Mouse (Mus musculus): ENCODE measurements at regions not wholly inside any gene's neighbourhood (a gene's known extent, or its start where the extent isn't known, plus 50 kb on each side); places are given as distances from the start of the nearest gene placed in this dataset.

DNA sequence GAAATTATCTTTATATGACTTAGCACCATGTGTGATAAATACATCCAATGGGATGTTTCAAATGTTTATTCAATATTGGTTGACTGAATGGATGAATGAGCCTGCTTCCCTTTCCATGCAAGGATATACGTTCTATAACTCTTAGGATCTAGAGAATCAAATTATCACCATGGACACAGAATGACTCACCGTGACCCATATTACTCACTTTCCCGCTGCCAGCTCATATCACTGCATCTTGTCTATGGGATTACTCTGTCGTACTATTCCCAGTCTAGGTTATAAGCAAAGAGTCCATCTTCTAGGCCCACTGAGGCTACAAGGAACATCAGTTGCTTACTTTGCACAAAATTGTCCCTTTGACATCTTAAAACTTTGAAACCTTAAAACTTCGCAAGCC, 141.0 kb upstream of the Thbs1 start:
- no peaks in the 10 kb centered on the region for H3K36me3 ChIP-seq
- 87% methylated on average over 5 of the region's 5 CpGs for WGBS
- no peaks in the 10 kb centered on the region for H3K9me3 ChIP-seq
- no peak for ATAC-seq (ENCODE audit: insufficient read depth, low FRiP score, low read depth)
- no peak overlapping the region for H3K9ac ChIP-seq
- no peak overlapping the region for H3K4me2 ChIP-seq
- H3K4me1 ChIP-seq, result no peaks in the 10 kb centered on the region
- no peak overlapping the region for H3K4me3 ChIP-seq (replicated peaks)
- no peaks in the 10 kb centered on the region for H3K27me3 ChIP-seq (replicated peaks)
- H3K27ac ChIP-seq, result no peak overlapping the region

DNA sequence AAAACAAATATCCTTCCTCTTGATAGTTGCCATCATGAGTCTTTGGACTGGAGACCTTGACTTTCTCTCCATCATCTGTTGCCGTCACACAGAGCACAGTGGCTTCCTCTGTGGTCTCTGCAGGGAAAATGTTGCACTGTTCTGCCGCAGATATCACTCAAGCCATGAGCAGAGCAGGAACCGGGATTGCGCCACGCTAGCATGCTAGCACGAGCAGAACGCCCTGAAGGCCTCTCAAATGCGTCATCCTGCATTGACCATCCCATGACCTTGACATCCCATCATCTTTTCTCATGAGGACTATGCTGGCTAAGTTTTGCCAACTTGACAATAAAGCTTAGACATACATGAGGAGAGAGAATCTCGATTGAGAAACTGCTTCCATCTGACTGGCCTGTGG, 134.6 kb upstream of the Thbs1 start:
- Histone ChIP-seq H3K9me3 (no peaks in the 10 kb centered on the region), H3K4me3 (replicated peaks) (no peak overlapping the region), H3K36me3 (no peaks in the 10 kb centered on the region), H3K27ac (no peak overlapping the region), H3K27me3 (replicated peaks) (no peaks in the 10 kb centered on the region), H3K4me1 (no peaks in the 10 kb centered on the region), H3K9ac (no peak overlapping the region), H3K4me2 (no peak overlapping the region)
- WGBS, result 85% methylated on average over 9 of the region's 9 CpGs
- no peak for ATAC-seq (ENCODE audit: insufficient read depth, low FRiP score, low read depth)

DNA sequence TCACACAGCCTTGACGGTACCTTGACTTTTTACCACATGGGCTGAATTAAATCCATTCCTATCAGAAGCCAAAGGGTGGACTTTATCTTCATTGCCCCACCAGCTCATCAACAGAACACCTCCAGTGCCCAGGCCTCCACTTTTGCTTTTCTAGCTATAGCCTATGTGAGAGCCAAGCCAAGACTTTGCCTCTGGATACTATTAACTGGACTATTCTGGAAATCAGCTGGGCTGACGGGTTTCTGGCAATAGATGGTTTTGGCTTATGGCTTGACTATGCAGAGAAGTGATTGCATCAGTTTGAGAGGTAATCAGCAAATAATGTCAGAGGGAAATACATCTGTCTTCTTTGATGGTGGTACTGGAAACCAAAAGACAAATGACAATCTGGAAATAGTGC, 130.8 kb upstream of the Thbs1 start:
- Histone ChIP-seq H3K27me3 (replicated peaks) (no peaks in the 10 kb centered on the region), H3K4me2 (no peak overlapping the region), H3K9me3 (no peaks in the 10 kb centered on the region), H3K9ac (no peak overlapping the region), H3K36me3 (no peaks in the 10 kb centered on the region), H3K4me1 (no peaks in the 10 kb centered on the region), H3K27ac (no peak overlapping the region), H3K4me3 (replicated peaks) (no peak overlapping the region)
- 86% methylated on average over 2 of the region's 2 CpGs for WGBS
- ATAC-seq (ENCODE audit: insufficient read depth, low FRiP score, low read depth), result no peak

DNA sequence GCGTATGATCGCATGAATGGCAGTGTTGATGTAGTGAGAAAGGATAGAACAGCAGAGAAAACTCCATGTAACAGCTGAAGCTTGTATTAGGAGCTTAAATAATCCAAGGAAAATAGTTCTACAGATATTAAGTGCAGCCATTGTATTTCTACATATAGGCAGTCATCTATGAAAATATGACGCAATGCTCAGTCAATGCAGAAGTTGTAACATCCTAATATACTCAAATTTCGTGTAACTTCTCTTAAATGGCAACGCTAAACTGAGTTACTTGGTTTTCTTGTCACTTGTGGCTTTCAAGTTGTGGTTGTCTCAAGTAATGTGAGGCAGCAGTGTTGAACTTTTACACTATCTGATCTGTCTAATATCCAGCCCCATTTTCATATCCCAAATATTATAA, 127.1 kb upstream of the Thbs1 start:
- Histone ChIP-seq H3K27ac (no peak overlapping the region), H3K9ac (no peak overlapping the region), H3K4me1 (0 out of 2 replicates have a peak, but pooled peaks cover 2% of the 10 kb centered on the region), H3K27me3 (replicated peaks) (no peaks in the 10 kb centered on the region), H3K36me3 (no peaks in the 10 kb centered on the region), H3K4me2 (no peak overlapping the region), H3K9me3 (no peaks in the 10 kb centered on the region), H3K4me3 (replicated peaks) (no peak overlapping the region)
- ATAC-seq (ENCODE audit: insufficient read depth, low FRiP score, low read depth), result no peak
- 87% methylated on average over 5 of the region's 5 CpGs for WGBS

DNA sequence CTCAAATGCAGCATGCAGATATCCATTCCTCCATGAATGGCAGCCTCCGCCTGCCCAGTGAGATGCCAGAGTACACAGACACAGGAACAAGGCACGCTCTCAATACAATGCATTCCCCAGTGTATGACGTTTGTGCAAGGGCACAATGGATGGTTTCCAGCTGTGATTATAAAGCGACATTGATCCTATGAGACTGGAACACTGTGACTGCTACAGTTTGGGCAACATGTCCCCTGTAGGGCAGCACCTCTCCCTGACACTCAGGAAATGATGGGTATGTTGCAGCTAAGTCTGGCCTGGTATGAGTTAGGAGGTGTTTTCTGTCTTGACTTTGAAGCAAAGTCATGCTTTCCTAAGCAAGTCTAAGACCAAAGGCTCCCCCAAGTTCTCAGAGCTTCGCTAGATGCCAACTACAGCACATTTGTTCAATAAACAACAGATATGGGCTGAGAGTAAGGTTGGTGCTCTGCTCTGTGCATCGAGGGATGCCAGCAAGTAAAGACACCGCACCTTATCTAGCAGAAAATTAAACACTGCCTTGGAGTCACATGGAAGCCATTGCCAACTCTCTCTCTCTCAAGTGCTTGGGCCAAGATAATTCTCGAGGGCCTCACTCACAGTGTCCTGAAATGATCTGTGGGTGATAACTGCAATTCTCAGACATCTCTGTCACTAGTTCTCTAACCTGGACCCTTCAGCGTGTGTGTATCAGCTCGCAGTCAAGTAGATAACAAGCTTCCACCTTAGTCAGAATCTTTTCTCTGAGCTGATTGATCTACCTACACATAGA, 124.1 kb upstream of the Thbs1 start:
- ATAC-seq (ENCODE audit: insufficient read depth, low FRiP score, low read depth), result no peak

DNA sequence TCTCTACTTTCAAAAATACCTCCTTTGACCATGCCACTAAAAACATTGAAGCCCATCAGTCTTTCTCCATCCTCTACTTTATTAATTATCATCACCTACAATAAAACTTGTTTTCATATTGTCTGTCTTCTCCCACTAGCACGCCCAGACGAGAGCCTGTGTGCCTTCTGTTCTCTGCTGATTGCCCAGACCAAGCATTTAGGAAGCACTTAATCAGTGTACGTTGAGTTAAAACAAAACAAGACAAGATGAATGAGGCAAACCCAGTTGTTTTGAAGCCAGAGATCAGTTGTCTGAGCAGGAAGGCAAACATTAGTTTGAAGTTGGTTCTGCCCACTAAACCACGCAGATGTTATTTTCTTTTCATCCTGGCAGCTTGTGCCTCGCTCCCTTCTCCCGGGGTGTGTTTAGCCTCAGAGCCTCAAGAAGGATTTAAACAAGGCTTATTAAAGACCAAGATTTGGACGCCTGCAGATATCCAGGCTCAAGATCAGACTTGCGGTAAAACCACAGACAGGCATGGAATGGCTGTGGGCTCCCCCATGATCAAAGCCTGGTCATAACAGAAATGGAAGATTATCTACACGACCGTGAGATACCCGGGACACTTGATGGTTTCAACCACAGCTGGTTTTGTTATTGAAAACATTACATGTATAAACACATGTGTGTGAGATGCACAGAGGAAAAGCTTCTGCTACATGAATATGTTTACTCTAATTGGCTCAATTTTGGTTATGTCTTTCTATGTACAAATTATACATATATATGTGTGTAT, 123.1 kb upstream of the Thbs1 start:
- Histone ChIP-seq H3K4me2 (no peak overlapping the region), H3K27ac (peak overlapping the region; percentile 22; the same call in 1 of the 2 replicates), H3K27me3 (replicated peaks) (no peaks in the 10 kb centered on the region), H3K4me3 (replicated peaks) (no peak overlapping the region), H3K36me3 (no peaks in the 10 kb centered on the region), H3K4me1 (0 out of 2 replicates have a peak, but pooled peaks cover 2% of the 10 kb centered on the region), H3K9me3 (no peaks in the 10 kb centered on the region), H3K9ac (no peak overlapping the region)
- 24% methylated on average over 11 of the region's 11 CpGs for WGBS
- no peak for ATAC-seq (ENCODE audit: insufficient read depth, low FRiP score, low read depth)

More for the DNA sequence above, 124.1 kb upstream of the Thbs1 start:
- WGBS, result 67% methylated on average over 10 of the region's 10 CpGs
- Histone ChIP-seq H3K9me3 (no peaks in the 10 kb centered on the region), H3K27ac (no peak overlapping the region), H3K9ac (no peak overlapping the region), H3K36me3 (no peaks in the 10 kb centered on the region), H3K4me2 (no peak overlapping the region), H3K4me3 (replicated peaks) (no peak overlapping the region), H3K4me1 (0 out of 2 replicates have a peak, but pooled peaks cover 2% of the 10 kb centered on the region), H3K27me3 (replicated peaks) (no peaks in the 10 kb centered on the region)

DNA sequence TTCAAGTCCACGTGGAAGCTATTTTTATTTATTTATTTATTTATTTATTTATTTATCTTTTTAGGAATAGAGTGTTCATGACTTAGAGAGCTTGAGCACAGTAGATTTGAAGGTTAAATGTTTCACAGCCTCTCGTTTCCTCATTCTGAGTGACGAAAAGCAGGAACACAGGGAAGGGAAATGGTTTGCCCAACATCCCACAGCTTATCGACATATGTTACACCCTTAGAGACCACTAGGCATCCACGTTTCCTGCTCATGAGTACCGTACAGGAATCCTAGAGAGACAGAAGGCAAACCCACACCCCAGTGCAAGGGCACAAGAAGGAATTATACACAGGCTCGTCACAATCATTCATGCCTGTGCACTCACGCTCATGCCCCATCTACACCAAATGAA, 122.5 kb upstream of the Thbs1 start:
- Histone ChIP-seq H3K36me3 (no peaks in the 10 kb centered on the region), H3K4me1 (0 out of 2 replicates have a peak, but pooled peaks cover 2% of the 10 kb centered on the region), H3K9ac (no peak overlapping the region), H3K4me3 (replicated peaks) (no peak overlapping the region), H3K4me2 (no peak overlapping the region), H3K27me3 (replicated peaks) (no peaks in the 10 kb centered on the region), H3K27ac (no peak overlapping the region), H3K9me3 (no peaks in the 10 kb centered on the region)
- 58% methylated on average over 8 of the region's 8 CpGs for WGBS
- no peak for ATAC-seq (ENCODE audit: insufficient read depth, low FRiP score, low read depth)

DNA sequence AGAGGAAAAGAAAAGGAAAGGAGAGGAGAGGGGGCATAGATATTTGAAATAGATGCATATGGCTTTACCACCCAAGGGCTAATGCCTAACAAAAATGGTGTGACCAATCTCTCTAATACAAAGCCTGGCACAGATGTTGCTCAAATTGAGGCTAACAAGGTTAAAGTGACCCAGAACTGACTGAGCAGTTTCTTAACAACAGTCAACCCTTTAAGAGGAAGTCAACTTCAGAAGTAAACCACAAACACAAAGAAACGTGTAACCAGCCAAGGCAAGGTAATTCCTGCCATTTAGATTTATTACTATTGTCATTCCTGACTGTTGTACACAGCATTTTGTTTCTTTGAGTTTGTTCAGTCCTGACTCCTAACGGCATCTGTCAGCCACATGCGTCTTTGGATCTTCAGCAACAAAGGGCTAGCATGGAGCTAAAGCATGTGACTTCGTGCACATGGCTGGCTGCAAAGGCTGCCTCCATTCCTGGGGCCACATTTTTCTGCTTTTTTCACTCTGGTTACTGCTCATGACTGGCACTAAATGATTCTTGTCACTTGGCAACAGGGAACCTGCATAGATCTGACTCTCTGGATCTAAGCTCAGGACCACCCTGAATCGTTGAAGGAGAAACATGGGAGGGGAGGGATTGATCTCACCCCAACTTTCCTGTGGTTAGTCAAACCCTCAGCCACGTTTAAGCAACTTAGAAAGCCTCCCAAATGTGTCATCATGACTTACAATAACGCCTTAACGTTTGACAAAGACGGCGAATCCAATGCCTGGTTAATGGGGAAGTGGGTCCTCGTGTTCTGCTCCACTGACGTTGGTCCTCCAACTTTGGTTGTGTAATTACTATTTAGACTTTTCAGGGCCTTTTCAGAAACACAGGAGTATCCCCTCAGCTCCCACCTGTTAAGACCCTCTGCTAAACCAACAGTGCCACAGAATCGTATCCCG, 115.3 kb upstream of the Thbs1 start:
- Histone ChIP-seq H3K27me3 (replicated peaks) (no peaks in the 10 kb centered on the region), H3K4me3 (replicated peaks) (no peak overlapping the region), H3K9ac (no peak overlapping the region), H3K9me3 (no peaks in the 10 kb centered on the region), H3K36me3 (no peaks in the 10 kb centered on the region), H3K4me1 (no peaks in the 10 kb centered on the region), H3K4me2 (no peak overlapping the region), H3K27ac (no peak overlapping the region)
- no peak for ATAC-seq (ENCODE audit: insufficient read depth, low FRiP score, low read depth)
- 74% methylated on average over 14 of the region's 14 CpGs for WGBS

DNA sequence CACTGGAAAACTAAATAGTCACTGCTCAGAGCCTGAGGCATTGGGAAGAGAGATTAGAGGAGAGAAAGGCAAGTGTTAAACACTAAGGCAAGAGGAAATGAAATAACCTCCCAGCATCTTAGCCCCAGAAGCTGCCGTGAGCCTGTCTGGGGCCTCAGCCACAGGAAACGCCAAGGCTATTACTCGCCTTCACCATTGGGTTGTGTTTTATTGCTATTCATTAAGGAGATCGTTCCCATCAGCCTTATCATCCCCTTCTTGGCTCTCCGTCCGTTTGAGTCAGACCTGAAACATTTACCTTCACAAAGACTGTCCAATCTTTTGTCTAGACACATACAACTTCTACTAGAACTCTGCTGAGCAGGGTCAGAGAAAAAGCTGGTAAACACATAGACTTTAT, 112.0 kb upstream of the Thbs1 start:
- Histone ChIP-seq H3K27me3 (replicated peaks) (no peaks in the 10 kb centered on the region), H3K9me3 (no peaks in the 10 kb centered on the region), H3K9ac (no peak overlapping the region), H3K4me1 (no peaks in the 10 kb centered on the region), H3K36me3 (no peaks in the 10 kb centered on the region), H3K4me3 (replicated peaks) (no peak overlapping the region), H3K27ac (no peak overlapping the region), H3K4me2 (no peak overlapping the region)
- no peak for ATAC-seq (ENCODE audit: insufficient read depth, low FRiP score, low read depth)
- 28% methylated on average over 6 of the region's 6 CpGs for WGBS

DNA sequence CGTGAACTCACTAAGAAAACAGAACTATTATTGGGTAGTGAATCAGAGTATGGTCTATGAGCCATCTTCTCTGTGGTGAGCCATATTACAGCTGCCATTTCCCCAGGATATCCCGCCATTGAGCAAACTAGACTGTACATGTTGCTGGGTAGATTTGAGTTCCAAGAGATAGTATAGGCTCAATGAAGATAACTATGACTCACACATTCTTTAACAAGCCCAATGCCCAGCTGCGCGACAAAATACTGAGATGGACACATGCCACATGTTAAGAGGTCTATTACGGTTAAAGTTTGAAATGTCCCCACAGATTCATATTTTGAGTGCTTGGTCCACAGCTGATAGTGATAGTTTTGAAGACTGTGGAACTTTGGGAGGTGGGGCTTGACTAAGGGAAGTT, 107.5 kb upstream of the Thbs1 start:
- Histone ChIP-seq H3K27me3 (replicated peaks) (no peaks in the 10 kb centered on the region), H3K4me1 (peaks cover 7% of the 10 kb centered on the region; the same call in 1 of the 2 replicates), H3K27ac (no peak overlapping the region), H3K9me3 (no peaks in the 10 kb centered on the region), H3K4me3 (replicated peaks) (no peak overlapping the region), H3K36me3 (no peaks in the 10 kb centered on the region), H3K4me2 (no peak overlapping the region), H3K9ac (no peak overlapping the region)
- 88% methylated on average over 5 of the region's 5 CpGs for WGBS
- ATAC-seq (ENCODE audit: insufficient read depth, low FRiP score, low read depth), result no peak

DNA sequence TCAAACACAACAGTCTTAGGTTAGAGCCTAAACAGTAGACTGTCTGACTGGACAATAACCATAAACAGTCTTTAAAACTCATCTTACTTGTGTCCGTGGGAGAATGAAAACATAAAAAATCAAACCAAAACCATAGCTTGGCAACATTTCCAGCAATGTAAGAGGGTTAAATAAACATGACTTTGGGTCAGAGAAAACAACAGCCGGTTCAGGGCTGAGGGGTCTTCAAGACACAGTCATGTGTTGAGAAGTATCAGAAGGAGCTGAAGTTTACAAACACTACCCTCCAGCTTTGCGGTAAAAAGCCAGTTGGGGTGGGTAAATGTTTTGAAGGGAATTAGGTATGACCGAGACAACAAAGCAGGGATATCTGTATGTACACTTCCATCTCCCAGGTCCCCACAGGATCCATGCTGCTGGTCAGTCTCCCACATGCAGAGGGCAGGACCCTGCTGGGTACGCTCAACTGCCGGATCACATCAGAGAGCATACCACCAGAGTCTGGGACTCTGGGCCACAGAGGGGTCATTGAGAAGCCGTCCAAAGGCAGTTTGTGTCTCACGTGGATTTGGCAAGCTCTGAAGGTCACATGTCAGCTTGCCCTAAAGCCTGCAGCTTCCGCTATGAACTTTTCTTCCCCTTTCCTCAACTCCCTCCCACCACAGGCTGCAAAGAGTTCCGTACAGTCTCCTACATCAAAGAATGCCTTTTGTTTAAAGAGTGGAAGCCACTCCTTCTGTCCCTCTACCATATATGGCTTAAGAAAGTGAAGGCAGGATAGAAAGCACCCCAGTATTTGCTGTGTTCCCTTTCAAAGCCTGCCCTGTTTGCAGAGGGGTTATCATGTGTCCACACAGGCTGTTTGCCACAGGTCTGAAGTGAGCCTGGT, 103.9 kb upstream of the Thbs1 start:
- no peaks in the 10 kb centered on the region for H3K27me3 ChIP-seq (replicated peaks)
- 14% methylated on average over 10 of the region's 10 CpGs for WGBS
- no peak overlapping the region for H3K4me3 ChIP-seq (replicated peaks)
- H3K9me3 ChIP-seq, result no peaks in the 10 kb centered on the region
- no peak overlapping the region for H3K9ac ChIP-seq
- H3K4me2 ChIP-seq, result peak overlapping the region; percentile 31; the same call in 1 of the 2 replicates
- H3K36me3 ChIP-seq, result no peaks in the 10 kb centered on the region
- H3K4me1 ChIP-seq, result peaks cover 7% of the 10 kb centered on the region; the same call in 1 of the 2 replicates
- H3K27ac ChIP-seq, result peak overlapping the region; percentile 48
- ATAC-seq (ENCODE audit: insufficient read depth, low FRiP score, low read depth), result peak; percentile 92

Data from stomach, embryonic 15.5 days (tissue).